Mouse (Mus musculus) MEL (cell line): ENCODE results near the gene Cdk17. TPM values are rescaled to one million over a fixed set of nuclear protein-coding genes. Genes with fewer than 3 reads are reported as not detected.

Source experiments
- DNase-seq: peaks from one replicate; pipeline ENCODE4 v3.0.0; 2011; ENCODE audit warnings: low read depth, low spot score
- H3K27ac ChIP-seq: 2 replicates; pipeline ENCODE4 v1.5.1; 2012; ENCODE audit warnings: low read depth, mild to moderate bottlenecking, control low read depth, low read length, moderate library complexity; ENCODE audit not compliant: control insufficient read depth
- H3K27me3 ChIP-seq, 2 experiments: fragments of 150-350 bp in 1 of 2; sonication (generic) in 1 of 2; 2 replicates each; pipeline ENCODE4 v1.6.1; 2012; ENCODE audit warnings: low read length in 2 of 2, mild to moderate bottlenecking in 2 of 2, improper control_type of control experiment in 1 of 2, moderate library complexity in 1 of 2; ENCODE audit not compliant: insufficient read depth in 2 of 2, control insufficient read depth in 1 of 2
- H3K36me3 ChIP-seq, 2 experiments: 2 replicates each; pipeline ENCODE4 v1.6.1; 2012 to 2014; ENCODE audit warnings: low read length in 2 of 2, improper control_type of control experiment in 1 of 2, inconsistent platforms in 1 of 2, mild to moderate bottlenecking in 1 of 2; ENCODE audit not compliant: insufficient read depth in 2 of 2, control insufficient read depth in 1 of 2
- H3K4me1 ChIP-seq, 2 experiments: fragments of 150-350 bp in 1 of 2; sonication (generic) in 1 of 2; 2 replicates each; pipeline ENCODE4 v1.6.1; 2012; ENCODE audit warnings: low read length in 2 of 2, improper control_type of control experiment in 1 of 2, mild to moderate bottlenecking in 1 of 2; ENCODE audit not compliant: insufficient read depth in 2 of 2, control insufficient read depth in 1 of 2
- H3K4me3 ChIP-seq, 2 experiments: fragments of 150-350 bp in 1 of 2; sonication (generic) in 1 of 2; 2 replicates each; pipeline ENCODE4 v1.5.1; 2012; ENCODE audit warnings: low read depth in 2 of 2, low read length in 2 of 2, mild to moderate bottlenecking in 2 of 2, moderate library complexity in 2 of 2, control low read depth in 1 of 2, improper control_type of control experiment in 1 of 2; ENCODE audit not compliant: control insufficient read depth in 1 of 2, insufficient read depth in 1 of 2
- H3K79me2 ChIP-seq: 2 replicates; pipeline ENCODE4 v1.6.1; 2012; ENCODE audit warnings: mild to moderate bottlenecking, low read length, moderate library complexity; ENCODE audit not compliant: control insufficient read depth, poor library complexity, insufficient read depth
- H3K9ac ChIP-seq: 2 replicates; pipeline ENCODE4 v1.6.1; 2012; ENCODE audit warnings: low read depth, mild to moderate bottlenecking, control low read depth, low read length, moderate library complexity; ENCODE audit not compliant: control insufficient read depth, poor library complexity, severe bottlenecking
- H3K9me3 ChIP-seq: fragments of 150-350 bp; sonication (generic); replicated peaks from 2 replicates; pipeline ENCODE4 v1.6.1; 2012; ENCODE audit warnings: mild to moderate bottlenecking, low read length, improper control_type of control experiment, moderate library complexity; ENCODE audit not compliant: insufficient read depth
- CHD2 ChIP-seq: IDR thresholded peaks from 2 replicates; pipeline ENCODE4 v1.6.1; 2011; ENCODE audit warnings: low read length, improper control_type of control experiment
- E2F4 ChIP-seq: IDR thresholded peaks from 2 replicates; pipeline ENCODE4 v1.6.1; 2011; ENCODE audit warnings: low read depth, low read length, improper control_type of control experiment, borderline replicate concordance
- ELF1 ChIP-seq: IDR thresholded peaks from 2 replicates; pipeline ENCODE4 v1.6.1; 2014; ENCODE audit warnings: low read depth, mild to moderate bottlenecking, inconsistent platforms, low read length, improper control_type of control experiment, moderate library complexity
- EP300 ChIP-seq, 2 experiments: IDR thresholded peaks; 2 replicates each; pipeline ENCODE4 v1.6.1; 2011; ENCODE audit warnings: improper control_type of control experiment in 2 of 2, low read length in 2 of 2, low read depth in 1 of 2, mild to moderate bottlenecking in 1 of 2
- ETS1 ChIP-seq: IDR thresholded peaks from 2 replicates; pipeline ENCODE4 v1.6.1; 2012; ENCODE audit warnings: low read depth, mild to moderate bottlenecking, inconsistent platforms, low read length, improper control_type of control experiment, moderate library complexity
- KAT2A ChIP-seq: conservative IDR thresholded peaks from 2 replicates; pipeline ENCODE4 v1.6.1; 2012; ENCODE audit warnings: low read depth, low read length, improper control_type of control experiment, inconsistent platforms
- MAZ ChIP-seq: IDR thresholded peaks from 2 replicates; pipeline ENCODE4 v1.6.1; 2012; ENCODE audit warnings: low read depth, mild to moderate bottlenecking, inconsistent platforms, low read length, improper control_type of control experiment
- NRF1 ChIP-seq: IDR thresholded peaks from 2 replicates; pipeline ENCODE4 v1.6.1; 2014; ENCODE audit warnings: low read depth, mild to moderate bottlenecking, inconsistent platforms, low read length, improper control_type of control experiment, moderate library complexity; ENCODE audit not compliant: poor library complexity, insufficient read depth, severe bottlenecking
- POLR2A ChIP-seq, 2 experiments: IDR thresholded peaks; 2 replicates each; pipeline ENCODE4 v1.6.1; 2011 to 2012; ENCODE audit warnings: low read length in 2 of 2, mild to moderate bottlenecking in 2 of 2, control low read depth in 1 of 2, improper control_type of control experiment in 1 of 2, low read depth in 1 of 2, moderate library complexity in 1 of 2; ENCODE audit not compliant: control insufficient read depth in 1 of 2, insufficient read depth in 1 of 2, poor library complexity in 1 of 2
- RCOR1 ChIP-seq: IDR thresholded peaks from 2 replicates; pipeline ENCODE4 v1.6.1; 2012; ENCODE audit warnings: low read depth, mild to moderate bottlenecking, inconsistent platforms, low read length, improper control_type of control experiment
- SIN3A ChIP-seq: IDR thresholded peaks from 2 replicates; pipeline ENCODE4 v1.6.1; 2012; ENCODE audit warnings: low read length, improper control_type of control experiment, inconsistent platforms
- TAL1 ChIP-seq: IDR thresholded peaks from 2 replicates; pipeline ENCODE4 v1.6.1; 2012; ENCODE audit warnings: mild to moderate bottlenecking, inconsistent platforms, low read length, moderate library complexity, mixed read lengths
- polyA plus RNA-seq, 2 experiments: library from polyadenylated mRNA; stranded (reverse) in 1 of 2; unstranded in 1 of 2; fragments of >175 nt in 1 of 2; fragments of >200 nt in 1 of 2; gene quantifications; 2 replicates each; pipeline versions ENCODE4 v1.2.1 to v1.2.4; 2012; ENCODE audit warnings: low replicate concordance in 2 of 2, low read depth in 1 of 2; ENCODE audit not compliant: insufficient read length in 2 of 2, insufficient read depth in 1 of 2, missing spikeins in 1 of 2
- total RNA-seq: library from RNA; depleted of rRNA; stranded (reverse); fragments of 300-350 nt; gene quantifications from 2 replicates; pipeline ENCODE4 v1.2.3, GENCODE M21; 2012

Gene Cdk17
- total and polyA plus RNA-seq, 3 experiments: 25.6 to 155 (median 32.9) TPM

DNA sequence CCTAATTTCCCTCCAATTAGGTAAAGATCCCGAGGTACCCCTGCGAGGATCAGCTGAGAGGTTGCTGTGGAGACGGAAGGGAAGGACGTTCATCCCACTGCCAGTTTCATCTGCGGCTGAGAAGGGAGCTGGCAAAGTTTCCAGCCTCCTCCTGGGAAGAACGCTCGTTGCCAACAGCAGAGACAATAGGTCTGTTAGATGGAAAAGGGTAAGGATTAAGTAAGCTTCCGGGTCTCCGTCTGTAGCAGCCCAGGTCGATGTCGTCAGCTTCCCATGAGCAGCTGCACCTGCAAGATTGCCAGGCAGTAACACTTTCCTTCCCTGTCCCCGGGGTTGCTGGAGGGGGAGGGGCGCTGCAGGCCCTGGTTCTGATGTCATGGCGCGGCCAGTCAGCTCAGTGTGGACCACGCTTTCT is 115.7 kb downstream of the Cdk17 start:
- no peak for DNase-seq
- Histone ChIP-seq H3K27ac (no peak overlapping the region), H3K36me3 (peaks cover 0 to 7% of the 10 kb centered on the region in 2 experiments; a peak in 2 of 4 replicates), H3K9ac (no peak overlapping the region), H3K9me3 (no peaks in the 10 kb centered on the region), H3K4me1 (peaks cover 2 to 12% of the 10 kb centered on the region in 2 experiments; a peak in 3 of 4 replicates), H3K4me3 (no peak overlapping the region), H3K27me3 (no peaks in the 10 kb centered on the region), H3K79me2 (no peaks in the 10 kb centered on the region)
- no peak for TF ChIP-seq MAZ
- no peak for TF ChIP-seq ETS1
- no peak for TF ChIP-seq RCOR1
- no peak for TF ChIP-seq KAT2A
- no peak for TF ChIP-seq POLR2A (IDR thresholded peaks at IDR 0.05; ENCODE audit: control insufficient read depth in 1 of 2, insufficient read depth in 1 of 2, low read depth in 1 of 2, low read length in 2 of 2, poor library complexity in 1 of 2)

DNA sequence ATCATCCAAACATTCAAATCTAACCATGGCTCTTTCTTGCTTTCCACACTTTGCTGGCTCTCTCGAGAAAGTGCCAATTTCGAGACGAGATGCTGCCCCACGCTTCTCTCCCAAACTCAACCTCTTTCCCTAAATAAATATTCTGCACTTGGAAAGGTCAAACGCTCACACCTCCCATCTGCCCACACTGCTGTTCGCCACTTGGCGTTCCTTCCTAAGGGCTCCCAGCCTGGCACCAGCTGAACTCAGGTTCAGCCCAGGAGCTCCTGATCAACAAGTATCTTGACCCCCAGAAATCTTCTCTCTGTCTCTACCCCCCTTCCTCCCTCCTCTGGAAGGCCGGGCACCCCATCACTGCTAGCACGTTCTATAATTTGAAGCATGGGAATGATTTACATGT is 116.2 kb downstream of the Cdk17 start:
- H3K27ac ChIP-seq: no peak overlapping the region
- no peaks in the 10 kb centered on the region for H3K79me2 ChIP-seq
- H3K4me3 ChIP-seq: no peak overlapping the region
- TF ChIP-seq MAZ (no peak), EP300 (IDR thresholded peaks at IDR 0.05; ENCODE audit: low read depth in 1 of 2, low read length in 2 of 2) (no peak), NRF1 (no peak), TAL1 (no peak), ELF1 (no peak), SIN3A (no peak), E2F4 (no peak)
- H3K9ac ChIP-seq: no peak overlapping the region
- no peaks in the 10 kb centered on the region for H3K9me3 ChIP-seq
- peaks cover 0 to 7% of the 10 kb centered on the region in 2 experiments; a peak in 2 of 4 replicates for H3K36me3 ChIP-seq
- no peaks in the 10 kb centered on the region for H3K27me3 ChIP-seq
- peaks cover 2 to 12% of the 10 kb centered on the region in 2 experiments; a peak in 3 of 4 replicates for H3K4me1 ChIP-seq
- no peak for DNase-seq

DNA sequence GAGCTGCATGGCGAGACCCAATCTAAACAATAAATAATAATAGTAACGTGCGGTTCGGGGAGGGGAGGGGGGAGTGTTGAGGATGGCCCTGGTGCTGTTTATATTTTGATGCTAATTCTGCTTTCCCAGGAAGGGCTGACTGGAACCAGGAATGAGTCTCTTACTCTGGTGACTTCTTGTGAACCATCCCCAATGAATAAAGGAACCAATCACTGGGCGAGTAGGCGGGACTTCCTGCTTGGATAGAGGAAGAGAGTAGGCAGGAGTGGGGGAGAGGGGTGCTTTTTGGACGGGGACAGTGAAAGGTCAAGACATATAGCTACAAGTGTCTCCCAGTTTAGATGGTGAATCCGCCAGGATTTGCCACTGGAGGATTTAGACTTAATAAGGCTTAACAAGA is 117.7 kb downstream of the Cdk17 start:
- TF ChIP-seq CHD2: no peak
- TF ChIP-seq ELF1: peak; percentile 29; the same call in 1 of the 2 replicates
- TF ChIP-seq SIN3A: peak; percentile 18; the same call in 1 of the 2 replicates
- TF ChIP-seq, all 39 proteins: peak for 2
- peak; percentile 40 for DNase-seq
- Histone ChIP-seq H3K27ac (no peak overlapping the region), H3K36me3 (peaks cover 0 to 7% of the 10 kb centered on the region in 2 experiments; a peak in 2 of 4 replicates), H3K4me3 (no peak overlapping the region), H3K4me1 (peaks cover 2 to 12% of the 10 kb centered on the region in 2 experiments; a peak in 3 of 4 replicates), H3K27me3 (no peaks in the 10 kb centered on the region), H3K9me3 (no peaks in the 10 kb centered on the region), H3K9ac (no peak overlapping the region), H3K79me2 (no peaks in the 10 kb centered on the region)
